Mouse (Mus musculus) G1E (cell line): ENCODE data around the gene Tln2. TPM values are rescaled to one million over a fixed set of nuclear protein-coding genes. Genes with fewer than 3 reads are reported as not detected.

Experiments used
- ATAC-seq: 2 replicates; pipeline ENCODE4 v1.8.0; 2016; ENCODE audit warnings: mild to moderate bottlenecking; ENCODE audit not compliant: insufficient number of reproducible peaks, poor library complexity, low FRiP score, severe bottlenecking; ENCODE audit errors: extremely low read depth
- DNase-seq: peaks from one replicate; pipeline ENCODE4 v3.0.0; 2012; ENCODE audit warnings: low spot score
- H3K27me3 ChIP-seq: 2 replicates; pipeline ENCODE4 v1.6.1; 2012; ENCODE audit warnings: mild to moderate bottlenecking, low read length, inconsistent platforms; ENCODE audit not compliant: insufficient read depth
- H3K36me3 ChIP-seq: replicated peaks from 2 replicates; pipeline ENCODE3; 2012; ENCODE audit warnings: mild to moderate bottlenecking, inconsistent platforms
- H3K4me1 ChIP-seq: 2 replicates; pipeline ENCODE4 v1.6.1; 2012; ENCODE audit warnings: low read depth, low read length, inconsistent platforms, mixed read lengths; ENCODE audit not compliant: insufficient read depth
- H3K4me3 ChIP-seq: 2 replicates; pipeline ENCODE4 v1.5.1; 2012; ENCODE audit warnings: low read depth, mild to moderate bottlenecking, inconsistent platforms, low read length, moderate library complexity, mixed read lengths
- H3K9me3 ChIP-seq: replicated peaks from 2 replicates; pipeline ENCODE4 v1.6.1; 2012; ENCODE audit warnings: inconsistent platforms
- CTCF ChIP-seq: IDR thresholded peaks from 2 replicates; pipeline ENCODE4 v1.5.1; 2012; ENCODE audit warnings: low read depth, low read length, inconsistent platforms, mixed read lengths
- GATA1 ChIP-seq: IDR thresholded peaks from 2 replicates; pipeline ENCODE4 v1.6.1; 2012; ENCODE audit warnings: borderline replicate concordance, low read length, inconsistent platforms, mixed read lengths
- GATA2 ChIP-seq: IDR thresholded peaks from 2 replicates; pipeline ENCODE4 v1.6.1; 2012; ENCODE audit warnings: low read depth, low read length, inconsistent platforms, borderline replicate concordance
- POLR2AphosphoS5 ChIP-seq: IDR thresholded peaks from 2 replicates; pipeline ENCODE4 v1.6.1; 2012; ENCODE audit warnings: low read depth, low read length, inconsistent platforms; ENCODE audit not compliant: insufficient replicate concordance
- TAL1 ChIP-seq: conservative IDR thresholded peaks from 2 replicates; pipeline ENCODE4 v1.6.1; 2012; ENCODE audit warnings: low read depth, low read length, inconsistent platforms, mixed read lengths
- polyA plus RNA-seq: library from polyadenylated mRNA; stranded (reverse); fragments of >175 nt; gene quantifications from 2 replicates; pipeline ENCODE4 v1.2.3, GENCODE M21; 2012
- total RNA-seq, 2 experiments: library from RNA; stranded (forward) in 1 of 2; stranded (reverse) in 1 of 2; fragments of 200-1000 nt in 1 of 2; fragments of >200 nt in 1 of 2; fragmentation: Nextera tagmentation in 1 of 2; gene quantifications; 2 replicates each; pipeline ENCODE4 v1.2.3; 2014 to 2017

Tln2 gene
- total and polyA plus RNA-seq, 3 experiments = 1.6 to 8.1 (median 2.1) TPM

DNA sequence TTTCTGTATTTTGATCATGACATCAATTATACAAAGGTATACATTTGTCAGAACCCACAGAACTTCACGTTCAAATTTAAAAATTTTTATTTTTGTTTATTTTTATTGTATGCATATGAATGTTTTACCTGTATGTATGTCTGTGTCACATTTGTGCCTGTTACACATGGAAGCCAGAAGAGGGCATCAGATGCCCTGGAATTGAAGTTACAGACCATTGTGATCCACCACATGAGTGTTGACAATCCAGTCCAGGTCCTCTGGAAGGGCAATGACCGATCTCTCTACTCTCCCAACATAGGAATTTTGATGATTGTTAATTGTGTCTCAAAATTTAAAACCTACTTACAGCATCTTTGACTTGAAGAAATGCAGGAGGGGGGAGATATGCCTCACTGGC lies 374.9 kb downstream of the Tln2 start:
- no peak for DNase-seq
- Histone ChIP-seq H3K36me3 (no peaks in the 10 kb centered on the region), H3K4me3 (no peak overlapping the region), H3K27me3 (no peaks in the 10 kb centered on the region), H3K9me3 (no peaks in the 10 kb centered on the region), H3K4me1 (no peaks in the 10 kb centered on the region)
- ATAC-seq = no peak
- no peak for TF ChIP-seq GATA2
- no peak for TF ChIP-seq CTCF
- TF ChIP-seq TAL1 = no peak
- no peak for TF ChIP-seq GATA1
- TF ChIP-seq POLR2AphosphoS5 = no peak

DNA sequence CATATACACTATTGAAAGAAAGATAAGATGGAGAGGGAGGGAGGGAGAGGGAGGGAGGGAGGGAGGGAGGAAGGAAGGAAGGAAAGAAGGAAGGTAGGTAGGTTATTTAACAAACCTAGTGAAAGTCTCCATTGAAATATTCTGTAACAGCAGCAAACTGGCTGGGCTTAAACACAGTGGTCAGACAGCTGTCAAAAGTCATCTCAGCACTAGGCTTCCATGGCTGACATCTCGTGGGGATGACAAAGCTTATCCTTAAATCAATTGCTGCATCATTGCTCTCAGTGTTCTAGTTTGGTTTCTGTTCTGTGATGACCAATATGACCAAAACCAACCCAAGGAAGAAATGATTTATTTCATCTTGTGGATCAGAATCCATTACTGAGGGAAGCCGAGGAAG lies 376.0 kb downstream of the Tln2 start:
- Histone ChIP-seq H3K36me3 (no peaks in the 10 kb centered on the region), H3K27me3 (peaks cover 3% of the 10 kb centered on the region; the same call in 1 of the 2 replicates), H3K4me3 (no peak overlapping the region), H3K9me3 (no peaks in the 10 kb centered on the region), H3K4me1 (no peaks in the 10 kb centered on the region)
- DNase-seq = no peak
- TF ChIP-seq CTCF = no peak
- no peak for TF ChIP-seq GATA1
- TF ChIP-seq POLR2AphosphoS5 = no peak
- TF ChIP-seq TAL1 = no peak
- TF ChIP-seq GATA2 = no peak
- no peak for ATAC-seq

DNA sequence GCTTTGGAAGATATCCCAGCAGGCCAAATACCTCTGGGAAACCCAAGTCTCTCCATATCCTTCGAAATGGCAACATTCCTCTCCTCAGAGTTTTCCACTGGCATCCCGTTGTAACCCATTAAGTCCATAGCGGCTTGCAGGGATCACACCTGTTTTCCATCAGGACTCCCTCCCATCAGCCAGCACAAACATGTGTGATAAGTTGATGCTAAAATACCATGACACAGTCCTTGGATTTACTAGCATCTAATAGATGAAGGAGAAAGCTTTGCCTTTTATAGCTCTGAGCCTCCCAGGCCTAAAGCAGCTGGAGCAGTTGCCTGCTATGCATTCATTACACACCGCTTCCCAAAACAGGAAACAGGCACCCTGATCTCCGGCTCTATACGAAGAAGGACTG lies 377.5 kb downstream of the Tln2 start:
- H3K9me3 ChIP-seq = no peaks in the 10 kb centered on the region
- H3K4me3 ChIP-seq = no peak overlapping the region
- DNase-seq (no peak), ATAC-seq (no peak)
- H3K36me3 ChIP-seq = no peaks in the 10 kb centered on the region
- TF ChIP-seq GATA1 (no peak), GATA2 (no peak), TAL1 (no peak), CTCF (no peak), POLR2AphosphoS5 (no peak)
- no peaks in the 10 kb centered on the region for H3K4me1 ChIP-seq
- peaks cover 8% of the 10 kb centered on the region; the same call in 1 of the 2 replicates for H3K27me3 ChIP-seq

DNA sequence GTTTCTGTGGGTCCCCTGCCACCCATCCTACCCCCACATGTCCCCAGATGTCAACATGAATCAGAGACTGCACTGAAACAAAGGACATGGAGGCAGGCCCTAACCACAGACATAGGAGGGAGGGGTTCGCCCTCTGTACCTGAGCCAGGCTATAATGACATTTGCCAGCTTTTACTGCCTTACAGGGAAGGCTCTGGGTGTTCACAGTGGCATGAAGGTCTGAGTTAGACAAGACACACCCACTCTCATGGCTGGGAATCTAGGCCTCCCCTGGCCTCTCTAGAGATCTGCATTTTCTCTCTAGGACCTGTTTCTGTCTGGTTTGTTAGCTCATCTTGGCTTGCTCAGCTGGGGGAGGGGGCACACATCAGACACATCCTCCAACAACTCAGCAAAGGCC lies 380.8 kb downstream of the Tln2 start:
- H3K4me3 ChIP-seq = no peak overlapping the region

DNA sequence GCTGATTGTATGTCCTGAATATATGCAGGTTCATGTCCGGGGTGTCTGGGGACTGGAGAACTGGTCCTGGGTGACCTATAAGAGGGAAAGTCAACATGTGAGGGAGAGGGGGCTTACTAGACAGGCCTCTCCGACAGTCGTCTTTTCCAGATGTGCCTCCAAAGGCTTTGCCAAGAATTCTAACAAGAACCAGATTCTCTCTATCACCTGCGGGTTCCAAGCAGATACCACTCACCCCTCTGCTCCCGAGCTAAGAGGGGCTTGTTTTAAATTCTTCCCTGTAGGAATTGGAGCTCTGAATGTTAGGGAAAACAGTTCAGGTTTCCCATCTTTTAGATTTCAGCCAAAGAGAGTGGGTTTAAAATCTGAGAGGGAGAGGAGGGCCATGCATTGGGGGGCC lies 381.3 kb downstream of the Tln2 start:
- H3K4me3 ChIP-seq = no peak overlapping the region
- TF ChIP-seq CTCF = no peak
- no peak for TF ChIP-seq GATA2
- no peak for TF ChIP-seq POLR2AphosphoS5
- no peak for TF ChIP-seq GATA1
- no peak for TF ChIP-seq TAL1
- H3K9me3 ChIP-seq = no peaks in the 10 kb centered on the region
- ATAC-seq (no peak), DNase-seq (no peak)
- H3K36me3 ChIP-seq = no peaks in the 10 kb centered on the region
- peaks cover 8% of the 10 kb centered on the region; the same call in 1 of the 2 replicates for H3K27me3 ChIP-seq
- no peaks in the 10 kb centered on the region for H3K4me1 ChIP-seq

More for the DNA sequence above, 380.8 kb downstream of the Tln2 start:
- ATAC-seq (no peak), DNase-seq (no peak)
- no peaks in the 10 kb centered on the region for H3K9me3 ChIP-seq
- no peaks in the 10 kb centered on the region for H3K4me1 ChIP-seq
- peaks cover 8% of the 10 kb centered on the region; the same call in 1 of the 2 replicates for H3K27me3 ChIP-seq
- TF ChIP-seq TAL1 (no peak), CTCF (no peak), GATA1 (no peak), GATA2 (no peak), POLR2AphosphoS5 (no peak)
- no peaks in the 10 kb centered on the region for H3K36me3 ChIP-seq

DNA sequence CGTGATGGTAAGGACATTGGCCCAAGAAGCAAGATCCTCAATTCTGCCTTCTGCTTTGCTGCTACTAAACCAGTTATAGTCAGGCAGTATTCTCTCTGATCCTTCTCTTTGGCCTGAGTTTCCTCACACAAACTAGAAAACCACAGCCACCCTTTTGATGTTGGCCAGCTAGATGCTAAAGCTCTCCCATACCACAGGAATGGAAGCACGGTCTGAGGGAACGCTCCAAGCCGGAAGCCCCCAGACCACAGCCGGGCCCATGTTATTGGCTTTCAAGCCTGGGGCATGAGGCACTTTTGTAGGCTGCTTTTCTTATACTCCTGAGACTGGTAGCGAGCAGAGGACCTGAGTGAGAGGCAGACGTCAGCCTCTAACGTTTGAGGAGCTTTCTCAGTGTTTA lies 383.4 kb downstream of the Tln2 start:
- Histone ChIP-seq H3K4me1 (no peaks in the 10 kb centered on the region), H3K36me3 (no peaks in the 10 kb centered on the region), H3K9me3 (no peaks in the 10 kb centered on the region), H3K27me3 (peaks cover 8% of the 10 kb centered on the region; the same call in 1 of the 2 replicates), H3K4me3 (no peak overlapping the region)
- no peak for ATAC-seq
- TF ChIP-seq GATA1 (no peak), POLR2AphosphoS5 (no peak), CTCF (no peak), TAL1 (no peak), GATA2 (no peak)
- no peak for DNase-seq
